In genomic region chr10:42271454-42272230, GRCm38 (mm10) we compare ENCODE assay signal across 10 mouse cellular contexts. TPM values are rescaled to one million over a fixed set of nuclear protein-coding genes. Genes with fewer than 3 reads are reported as not detected.
DNase-seq lines count a peak whose midpoint lies in the region; ATAC-seq and TF ChIP-seq lines count a peak whose summit lies in the region.
"Had no signal": no experiment of that assay in that cellular context is flagged by ENCODE, and none has a peak within 500 bp of the region (broad histone marks: within the 10 kb centered on the region; RNA-seq: fewer than 3 reads in every experiment).

No protein-coding gene starts in this region.

- no peak overlapping the region for H3K9ac ChIP-seq in heart, embryonic 15.5 days
- 0 out of 2 replicates have a peak overlapping the region, but pooled peaks have one; percentile 24 for H3K9ac ChIP-seq in midbrain, embryonic 11.5 days (ENCODE audit: low read length)
- H3K9ac ChIP-seq in midbrain, embryonic 14.5 days (replicated peaks; ENCODE audit: low read length), result no peak overlapping the region
- no peak overlapping the region for H3K9ac ChIP-seq in embryonic facial prominence, embryonic 13.5 days
- peak overlapping the region; percentile 97 for H3K9ac ChIP-seq in liver, embryonic 14.5 days (replicated peaks)
- H3K9ac ChIP-seq: embryonic facial prominence, embryonic 15.5 days had no signal

- H3K4me2 ChIP-seq in heart, embryonic 15.5 days, result peak overlapping the region; percentile 6
- H3K4me2 ChIP-seq in midbrain, embryonic 11.5 days, result no peak overlapping the region
- H3K4me2 ChIP-seq in midbrain, embryonic 14.5 days (ENCODE audit: low read length), result no peak overlapping the region
- peak overlapping the region; percentile 12 for H3K4me2 ChIP-seq in embryonic facial prominence, embryonic 13.5 days
- peak overlapping the region; percentile 98 for H3K4me2 ChIP-seq in liver, embryonic 14.5 days (ENCODE audit: low read depth)
- H3K4me2 ChIP-seq: embryonic facial prominence, embryonic 15.5 days had no signal

- H3K4me1 ChIP-seq in heart, embryonic 15.5 days (replicated peaks), result peaks cover 62% of the 10 kb centered on the region
- peaks cover 12% of the 10 kb centered on the region for H3K4me1 ChIP-seq in midbrain, embryonic 11.5 days (ENCODE audit: control insufficient read depth, insufficient read depth, low read length)
- H3K4me1 ChIP-seq in midbrain, embryonic 14.5 days (ENCODE audit: control insufficient read depth, insufficient read depth, low read length), result peaks cover 13% of the 10 kb centered on the region
- peaks cover 47% of the 10 kb centered on the region for H3K4me1 ChIP-seq in embryonic facial prominence, embryonic 13.5 days
- H3K4me1 ChIP-seq in liver, embryonic 14.5 days (replicated peaks; ENCODE audit: control insufficient read depth in 2 of 2, insufficient read depth in 2 of 2, low read length in 1 of 2), result peaks cover 45 to 51% of the 10 kb centered on the region in 2 experiments

- no peak overlapping the region for H3K4me3 ChIP-seq in heart, embryonic 15.5 days
- H3K4me3 ChIP-seq in midbrain, embryonic 11.5 days (ENCODE audit: low read depth, low read length), result no peak overlapping the region
- no peak overlapping the region for H3K4me3 ChIP-seq in midbrain, embryonic 14.5 days (replicated peaks; ENCODE audit: low read depth, low read length)
- no peak overlapping the region for H3K4me3 ChIP-seq in embryonic facial prominence, embryonic 13.5 days
- H3K4me3 ChIP-seq in liver, embryonic 14.5 days (ENCODE audit: insufficient read depth in 1 of 2, low read depth in 2 of 2, low read length in 2 of 2), result peak overlapping the region; percentile 59 to 95
- H3K4me3 ChIP-seq: embryonic facial prominence, embryonic 15.5 days had no signal

- TF ChIP-seq CTCF in liver, embryonic 14.5 days (IDR thresholded peaks at IDR 0.05; ENCODE audit: low read depth), result no peak

- no peaks in the 10 kb centered on the region for H3K27me3 ChIP-seq in heart, embryonic 15.5 days
- peaks cover 18% of the 10 kb centered on the region for H3K27me3 ChIP-seq in midbrain, embryonic 11.5 days (ENCODE audit: control insufficient read depth, insufficient read depth, low read length)
- peaks cover 7% of the 10 kb centered on the region; the same call in 1 of the 2 replicates for H3K27me3 ChIP-seq in midbrain, embryonic 14.5 days (ENCODE audit: control insufficient read depth, insufficient read depth, low read length)
- 0 out of 2 replicates have a peak, but pooled peaks cover 4% of the 10 kb centered on the region for H3K27me3 ChIP-seq in embryonic facial prominence, embryonic 13.5 days
- H3K27me3 ChIP-seq in liver, embryonic 14.5 days (ENCODE audit: control insufficient read depth, insufficient read depth, low read length), result no peaks in the 10 kb centered on the region
- H3K27me3 ChIP-seq: embryonic facial prominence, embryonic 15.5 days had no signal

- H3K9me3 ChIP-seq in heart, embryonic 15.5 days (replicated peaks), result no peaks in the 10 kb centered on the region
- no peaks in the 10 kb centered on the region for H3K9me3 ChIP-seq in midbrain, embryonic 11.5 days (ENCODE audit: control insufficient read depth, low read length)
- H3K9me3 ChIP-seq in midbrain, embryonic 14.5 days (ENCODE audit: control insufficient read depth, low read length), result no peaks in the 10 kb centered on the region
- no peaks in the 10 kb centered on the region for H3K9me3 ChIP-seq in embryonic facial prominence, embryonic 13.5 days
- peaks cover 5% of the 10 kb centered on the region for H3K9me3 ChIP-seq in liver, embryonic 14.5 days (ENCODE audit: control insufficient read depth, low read length)
- H3K9me3 ChIP-seq: embryonic facial prominence, embryonic 15.5 days had no signal

- H3K36me3 ChIP-seq in heart, embryonic 15.5 days, result peaks cover 10% of the 10 kb centered on the region; the same call in 1 of the 2 replicates
- no peaks in the 10 kb centered on the region; the same call in 1 of the 2 replicates for H3K36me3 ChIP-seq in midbrain, embryonic 11.5 days (ENCODE audit: control insufficient read depth, insufficient read depth, low read length)
- no peaks in the 10 kb centered on the region for H3K36me3 ChIP-seq in midbrain, embryonic 14.5 days (ENCODE audit: control insufficient read depth, insufficient read depth, low read length)
- H3K36me3 ChIP-seq in embryonic facial prominence, embryonic 13.5 days, result peaks cover 30% of the 10 kb centered on the region
- peaks cover 79% of the 10 kb centered on the region for H3K36me3 ChIP-seq in liver, embryonic 14.5 days (replicated peaks; ENCODE audit: control insufficient read depth, insufficient read depth, low read depth)

- no peak for DNase-seq in heart, postnatal 36 days
- DNase-seq in midbrain, embryonic 11.5 days (ENCODE audit: low spot score, missing footprints), result no peak
- DNase-seq in midbrain, embryonic 14.5 days, result no peak
- DNase-seq in liver, embryonic 14.5 days (ENCODE audit: low read depth in 3 of 3, low spot score in 3 of 3), result no peak
- no peak for DNase-seq in left cerebral cortex, postnatal 4 days
- no peak for DNase-seq in frontal cortex, postnatal 25 days (ENCODE audit: low spot score in 2 of 2)
- DNase-seq: gastrocnemius, postnatal 36 days had no signal

- no peak overlapping the region for H3K27ac ChIP-seq in heart, embryonic 15.5 days
- no peak overlapping the region for H3K27ac ChIP-seq in midbrain, embryonic 11.5 days (ENCODE audit: low read depth, low read length)
- H3K27ac ChIP-seq in midbrain, embryonic 14.5 days (replicated peaks; ENCODE audit: low read depth, low read length), result no peak overlapping the region
- H3K27ac ChIP-seq in embryonic facial prominence, embryonic 13.5 days, result no peak overlapping the region
- H3K27ac ChIP-seq in liver, embryonic 14.5 days, result peak overlapping the region; percentile 94
- H3K27ac ChIP-seq: embryonic facial prominence, embryonic 15.5 days had no signal

- WGBS in heart, embryonic 15.5 days, result 64% methylated on average over 11 of the region's 11 CpGs
- 55% methylated on average over 11 of the region's 11 CpGs for WGBS in midbrain, embryonic 11.5 days
- WGBS in midbrain, embryonic 14.5 days, result 59% methylated on average over 11 of the region's 11 CpGs
- WGBS in embryonic facial prominence, embryonic 13.5 days, result 52% methylated on average over 11 of the region's 11 CpGs
- 20% methylated on average over 11 of the region's 11 CpGs for WGBS in liver, embryonic 14.5 days (ENCODE audit: insufficient replicate concordance)

- no peak for TF ChIP-seq EP300 in liver, embryonic 14.5 days (IDR thresholded peaks at IDR 0.05; ENCODE audit: low read depth)

- no peak for ATAC-seq in heart, embryonic 15.5 days (replicated peaks; ENCODE audit: insufficient number of reproducible peaks, insufficient read depth, low FRiP score, low read depth)
- ATAC-seq in midbrain, embryonic 11.5 days (ENCODE audit: low FRiP score), result no peak
- ATAC-seq in midbrain, embryonic 14.5 days (ENCODE audit: low FRiP score, low TSS enrichment), result no peak
- no peak for ATAC-seq in embryonic facial prominence, embryonic 13.5 days (ENCODE audit: insufficient number of reproducible peaks, insufficient read depth, low FRiP score, low TSS enrichment, low read depth)
- no peak for ATAC-seq in liver, embryonic 14.5 days (ENCODE audit: insufficient read depth)

- intact Hi-C loops in heart, postnatal 36 days (cut with DNase I), result loop anchor here (5.0 kb wide), 2 partner anchors 74 to 379 kb away; no protein-coding TSS in a partner anchor
- intact Hi-C loops in left cerebral cortex, postnatal 4 days (cut with DNase I), result loop anchor here (5.0 to 10.0 kb wide), 2 partner anchors 257 to 289 kb away; partner anchors contain the start of gene Armc2

RNA-seq across cellular contexts. Expression of gene Foxo3, which starts 4.9 kb away (rescaled TPM):
- polyA plus RNA-seq in heart, embryonic 15.5 days (2015; fragmentation: Nextera tagmentation; extraction: Ambion mirVana), result 5.7 and 6.8 TPM in 2 replicates
- 100 to 1,000 TPM in 1 of 2 experiments, 10 to 100 TPM in 1; 86.1 to 111 TPM for total RNA-seq in heart, postnatal 36 days (2021)
- polyA plus RNA-seq in midbrain, embryonic 11.5 days (2014; fragmentation: Nextera tagmentation; extraction: Ambion mirVana), result 4.0 and 4.6 TPM in 2 replicates
- 6.0 and 8.3 TPM in 2 replicates for polyA plus RNA-seq in midbrain, embryonic 14.5 days (2014; fragmentation: Nextera tagmentation; extraction: Ambion mirVana)
- polyA plus RNA-seq in embryonic facial prominence, embryonic 13.5 days (2015; fragmentation: Nextera tagmentation; extraction: Ambion mirVana), result 8.0 and 8.6 TPM in 2 replicates
- 15.6 and 15.9 TPM in 2 replicates for polyA plus RNA-seq in liver, embryonic 14.5 days (2012; rRNA removed)
- polyA plus RNA-seq in liver, embryonic 14.5 days (2014; fragmentation: Nextera tagmentation; extraction: Ambion mirVana), result 17.6 and 19.3 TPM in 2 replicates
- 10 to 100 TPM; 28.8 to 32.6 TPM for total RNA-seq in left cerebral cortex, postnatal 4 days (2021)

Comparison
In these comparisons a context has a peak if more than half of its experiments do, and no peak if none do; other contexts are left out.
1. H3K9ac ChIP-seq: peak in midbrain, embryonic 11.5 days (single experiment) and liver, embryonic 14.5 days (single experiment); none in heart, embryonic 15.5 days (single experiment), midbrain, embryonic 14.5 days (single experiment) and embryonic facial prominence, embryonic 13.5 days (single experiment).
2. H3K4me2 ChIP-seq: peak in heart, embryonic 15.5 days (single experiment), embryonic facial prominence, embryonic 13.5 days (single experiment) and liver, embryonic 14.5 days (single experiment); none in midbrain, embryonic 11.5 days (single experiment) and midbrain, embryonic 14.5 days (single experiment).
3. H3K4me3 ChIP-seq: peak in liver, embryonic 14.5 days (2 of 2); none in heart, embryonic 15.5 days (single experiment), midbrain, embryonic 11.5 days (single experiment), midbrain, embryonic 14.5 days (single experiment) and embryonic facial prominence, embryonic 13.5 days (single experiment).